ENCODE assay signal across 29 mouse cellular contexts in the genomic region with DNA sequence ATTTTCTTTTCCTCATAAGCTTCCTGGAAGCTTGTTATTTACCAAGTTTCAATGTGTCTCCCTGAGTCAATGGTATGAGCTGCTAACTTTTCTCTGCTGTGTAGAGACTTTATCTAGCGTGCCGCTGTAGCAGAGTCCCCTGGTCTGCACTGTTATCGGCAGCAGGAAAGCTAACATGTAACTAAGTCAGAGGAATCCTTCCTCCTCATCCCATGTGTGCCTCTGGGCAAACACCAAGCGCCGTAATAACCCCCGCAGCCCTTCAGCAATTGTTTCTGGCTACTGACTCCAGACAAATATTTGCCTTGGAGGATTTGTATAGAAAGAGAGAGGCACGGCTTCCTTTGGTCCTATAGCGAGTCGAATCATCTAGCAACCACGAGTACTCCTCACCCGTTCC. TPM values are rescaled to one million over a fixed set of nuclear protein-coding genes. Genes with fewer than 3 reads are reported as not detected.
DNase-seq lines count a peak whose midpoint lies in the region; ATAC-seq and TF ChIP-seq lines count a peak whose summit lies in the region.
"Had no signal": no experiment of that assay in that cellular context is flagged by ENCODE, and none has a peak within 500 bp of the region (broad histone marks: within the 10 kb centered on the region; RNA-seq: fewer than 3 reads in every experiment).

No protein-coding gene starts in this region.

- no peak overlapping the region for H3K27ac ChIP-seq in CH12.LX (ENCODE audit: insufficient read depth, low read depth)
- no peak overlapping the region for H3K27ac ChIP-seq in intestine, embryonic 15.5 days
- H3K27ac ChIP-seq in liver, embryonic 14.5 days = no peak overlapping the region
- H3K27ac ChIP-seq in stomach, postnatal 0 days (replicated peaks) = 0 out of 2 replicates have a peak overlapping the region, but pooled peaks have one; percentile 4
- H3K27ac ChIP-seq in kidney, embryonic 15.5 days = no peak overlapping the region
- H3K27ac ChIP-seq: gastrocnemius, adult 2 months; heart, adult 2 months; hindbrain, embryonic 13.5 days; left cerebral cortex, adult 2 months; limb, embryonic 13.5 days; lung, embryonic 15.5 days had no signal

- no peak for ATAC-seq in intestine, embryonic 15.5 days
- ATAC-seq in liver, embryonic 14.5 days (ENCODE audit: insufficient read depth) = no peak; the same call in 1 of the 2 replicates
- peak; percentile 36 for ATAC-seq in stomach, postnatal 0 days (ENCODE audit: low FRiP score, low TSS enrichment)
- no peak for ATAC-seq in kidney, embryonic 15.5 days (replicated peaks; ENCODE audit: low FRiP score)
- ATAC-seq: activated CD4-positive, CD25-positive, alpha-beta regulatory T cell, adult 4 months; forebrain, embryonic 16.5 days; midbrain, embryonic 16.5 days had no signal

- H3K4me3 ChIP-seq in CH12.LX (replicated peaks in 1 of 3; ENCODE audit: low read depth in 2 of 3, low read length in 2 of 3, poor library complexity in 1 of 3) = no peak overlapping the region
- H3K4me3 ChIP-seq in intestine, embryonic 15.5 days (replicated peaks) = no peak overlapping the region
- H3K4me3 ChIP-seq in liver, embryonic 14.5 days (ENCODE audit: insufficient read depth in 1 of 2, low read depth in 2 of 2, low read length in 2 of 2) = no peak overlapping the region
- H3K4me3 ChIP-seq in stomach, postnatal 0 days (ENCODE audit: low read depth, low read length) = no peak overlapping the region
- no peak overlapping the region for H3K4me3 ChIP-seq in kidney, embryonic 15.5 days (replicated peaks)
- H3K4me3 ChIP-seq: erythroblast, embryonic 14.5 days; gastrocnemius, adult 2 months; heart, adult 2 months; heart, embryonic 12.5 days; hindbrain, embryonic 13.5 days; left cerebral cortex, adult 2 months; limb, embryonic 13.5 days; lung, embryonic 15.5 days had no signal

- dilution Hi-C loops in CH12.LX (cut with MboI; ENCODE audit: extremely low pct_ligation_motif_present, extremely low pct_unique_long_range_greater_than_20kb, low sequenced_read_pairs) = no loop called here

- no peak for DNase-seq in CH12.LX (ENCODE audit: extremely low read depth)
- DNase-seq in liver, embryonic 14.5 days (ENCODE audit: low read depth in 3 of 3, low spot score in 3 of 3) = no peak
- DNase-seq in stomach, postnatal 0 days (ENCODE audit: low spot score) = peak; percentile 54
- DNase-seq in layer of hippocampus, adult 11-12 months (ENCODE audit: low spot score) = no peak
- DNase-seq: adrenal gland, adult 2 months; adrenal gland, postnatal 36 days; cerebellum, adult 18-20 months; cerebellum, postnatal 10 days; gastrocnemius, adult 2 months; gastrocnemius, postnatal 36 days; heart, adult 2 months; heart, postnatal 4 days; kidney, adult 8-10 months; kidney, postnatal 14 days; right cerebral cortex, adult 18-20 months; thymus, adult 18-20 months; thymus, postnatal 36 days had no signal

- in situ Hi-C loops in CH12.LX (cut with MboI; ENCODE audit: low pct_ligation_motif_present, low pct_unique_long_range_greater_than_20kb, low sequenced_read_pairs) = loop anchor here (10.0 kb wide), 1 partner anchor 74 kb away; no protein-coding TSS in a partner anchor

- peaks cover 6 to 59% of the 10 kb centered on the region in 2 experiments for H3K4me1 ChIP-seq in CH12.LX (ENCODE audit: control insufficient read depth in 1 of 2, insufficient read depth in 2 of 2)
- peaks cover 11% of the 10 kb centered on the region for H3K4me1 ChIP-seq in intestine, embryonic 15.5 days (replicated peaks)
- peaks cover 0 to 21% of the 10 kb centered on the region in 2 experiments; a peak in 2 of 4 replicates for H3K4me1 ChIP-seq in liver, embryonic 14.5 days (replicated peaks; ENCODE audit: control insufficient read depth in 2 of 2, insufficient read depth in 2 of 2, low read length in 1 of 2)
- H3K4me1 ChIP-seq in stomach, postnatal 0 days (replicated peaks; ENCODE audit: control insufficient read depth, insufficient read depth) = no peaks in the 10 kb centered on the region
- H3K4me1 ChIP-seq in kidney, embryonic 15.5 days = peaks cover 3% of the 10 kb centered on the region; the same call in 1 of the 2 replicates
- H3K4me1 ChIP-seq: limb, embryonic 13.5 days had no signal

- TF ChIP-seq RAD21 in CH12.LX (IDR thresholded peaks at IDR 0.05; ENCODE audit: low read depth, low read length) = no peak

- no peaks in the 10 kb centered on the region for H3K27me3 ChIP-seq in CH12.LX (replicated peaks)
- H3K27me3 ChIP-seq in intestine, embryonic 15.5 days (replicated peaks) = no peaks in the 10 kb centered on the region
- no peaks in the 10 kb centered on the region for H3K27me3 ChIP-seq in liver, embryonic 14.5 days (ENCODE audit: control insufficient read depth, insufficient read depth, low read length)
- no peaks in the 10 kb centered on the region for H3K27me3 ChIP-seq in stomach, postnatal 0 days (ENCODE audit: control insufficient read depth, insufficient read depth, low read length)
- H3K27me3 ChIP-seq in kidney, embryonic 15.5 days = no peaks in the 10 kb centered on the region
- H3K27me3 ChIP-seq: heart, embryonic 12.5 days; hindbrain, embryonic 13.5 days; limb, embryonic 13.5 days; lung, embryonic 15.5 days had no signal

- H3K36me3 ChIP-seq in CH12.LX (replicated peaks in 1 of 2; ENCODE audit: control insufficient read depth in 1 of 2, insufficient read depth in 1 of 2, low read length in 1 of 2) = no peaks in the 10 kb centered on the region
- no peaks in the 10 kb centered on the region for H3K36me3 ChIP-seq in intestine, embryonic 15.5 days
- no peaks in the 10 kb centered on the region for H3K36me3 ChIP-seq in liver, embryonic 14.5 days (replicated peaks; ENCODE audit: control insufficient read depth, insufficient read depth, low read depth)
- H3K36me3 ChIP-seq in stomach, postnatal 0 days (ENCODE audit: control insufficient read depth, insufficient read depth, low read length) = no peaks in the 10 kb centered on the region
- H3K36me3 ChIP-seq in kidney, embryonic 15.5 days = no peaks in the 10 kb centered on the region
- H3K36me3 ChIP-seq: heart, embryonic 12.5 days; hindbrain, embryonic 13.5 days; limb, embryonic 13.5 days; lung, embryonic 15.5 days had no signal

- H3K4me2 ChIP-seq in CH12.LX (ENCODE audit: insufficient read depth, low read depth, poor library complexity, severe bottlenecking) = 0 out of 2 replicates have a peak overlapping the region, but pooled peaks have one; percentile 4
- H3K4me2 ChIP-seq in intestine, embryonic 15.5 days (replicated peaks) = peak overlapping the region; percentile 18; the same call in 1 of the 2 replicates
- H3K4me2 ChIP-seq in liver, embryonic 14.5 days (ENCODE audit: low read depth) = peak overlapping the region; percentile 6; the same call in 1 of the 2 replicates
- no peak overlapping the region for H3K4me2 ChIP-seq in stomach, postnatal 0 days (replicated peaks; ENCODE audit: low read depth)
- no peak overlapping the region for H3K4me2 ChIP-seq in kidney, embryonic 15.5 days
- H3K4me2 ChIP-seq: heart, embryonic 12.5 days; hindbrain, embryonic 13.5 days; limb, embryonic 13.5 days; lung, embryonic 15.5 days; midbrain, embryonic 11.5 days had no signal

- H3K9ac ChIP-seq in CH12.LX (ENCODE audit: insufficient read depth, low read depth) = no peak overlapping the region
- no peak overlapping the region for H3K9ac ChIP-seq in intestine, embryonic 15.5 days
- H3K9ac ChIP-seq in liver, embryonic 14.5 days (replicated peaks) = no peak overlapping the region
- H3K9ac ChIP-seq in stomach, postnatal 0 days (ENCODE audit: low read length) = no peak overlapping the region
- H3K9ac ChIP-seq in kidney, embryonic 15.5 days = no peak overlapping the region
- H3K9ac ChIP-seq: heart, embryonic 12.5 days; hindbrain, embryonic 13.5 days; limb, embryonic 13.5 days; lung, embryonic 15.5 days had no signal

- 44% methylated on average over 11 of the region's 11 CpGs for WGBS in intestine, embryonic 15.5 days
- 26% methylated on average over 11 of the region's 11 CpGs for WGBS in liver, embryonic 14.5 days (ENCODE audit: insufficient replicate concordance)
- WGBS in stomach, postnatal 0 days = 52% methylated on average over 11 of the region's 11 CpGs
- WGBS in kidney, embryonic 15.5 days = 88% methylated on average over 11 of the region's 11 CpGs

- no peak for TF ChIP-seq POLR2A in CH12.LX (IDR thresholded peaks at IDR 0.05; ENCODE audit: low read depth, low read length)

- TF ChIP-seq CTCF in CH12.LX (conservative IDR thresholded peaks at IDR 0.05 in 1 of 2, IDR thresholded peaks at IDR 0.05 in 1 of 2; ENCODE audit: low read depth in 2 of 2, low read length in 2 of 2) = no peak
- no peak for TF ChIP-seq CTCF in liver, embryonic 14.5 days (IDR thresholded peaks at IDR 0.05; ENCODE audit: low read depth)
- TF ChIP-seq CTCF in stomach, postnatal 0 days (IDR thresholded peaks at IDR 0.05; ENCODE audit: low read depth) = no peak

- H3K9me3 ChIP-seq in CH12.LX (replicated peaks; ENCODE audit: low read length) = no peaks in the 10 kb centered on the region
- H3K9me3 ChIP-seq in intestine, embryonic 15.5 days = no peaks in the 10 kb centered on the region
- no peaks in the 10 kb centered on the region for H3K9me3 ChIP-seq in liver, embryonic 14.5 days (ENCODE audit: control insufficient read depth, low read length)
- H3K9me3 ChIP-seq in stomach, postnatal 0 days (ENCODE audit: control insufficient read depth, low read length) = no peaks in the 10 kb centered on the region
- H3K9me3 ChIP-seq in kidney, embryonic 15.5 days (replicated peaks) = no peaks in the 10 kb centered on the region
- H3K9me3 ChIP-seq: hindbrain, embryonic 13.5 days; limb, embryonic 13.5 days; lung, embryonic 15.5 days had no signal

- no peaks in the 10 kb centered on the region for H3K79me2 ChIP-seq in CH12.LX (replicated peaks; ENCODE audit: control insufficient read depth, extremely low read depth, insufficient read depth, poor library complexity, severe bottlenecking)

- TF ChIP-seq EP300 in CH12.LX (IDR thresholded peaks at IDR 0.05; ENCODE audit: low read length) = no peak
- no peak for TF ChIP-seq EP300 in liver, embryonic 14.5 days (IDR thresholded peaks at IDR 0.05; ENCODE audit: low read depth)
- no peak for TF ChIP-seq EP300 in stomach, postnatal 0 days (optimal IDR thresholded peaks at IDR 0.05)

RNA-seq across cellular contexts. Expression of gene Cmtm7, which starts 29.2 kb away (rescaled TPM):
- 73.1 and 80.8 TPM in 2 replicates for total RNA-seq in CH12.LX (2012; rRNA removed)
- total RNA-seq in CH12.LX (2014; rRNA removed) = 37.6 and 46.0 TPM in 2 replicates
- polyA plus RNA-seq in CH12.LX (2012; ENCODE audit: insufficient read length, low read depth) = 38.2 and 45.5 TPM in 2 replicates
- 89.8 and 100 TPM in 2 replicates for polyA plus RNA-seq in intestine, embryonic 15.5 days (2015; fragmentation: Nextera tagmentation; extraction: Ambion mirVana)
- 36.7 and 52.9 TPM in 2 replicates for polyA plus RNA-seq in liver, embryonic 14.5 days (2012; rRNA removed)
- 43.5 and 49.5 TPM in 2 replicates for polyA plus RNA-seq in liver, embryonic 14.5 days (2014; fragmentation: Nextera tagmentation; extraction: Ambion mirVana)
- 83.2 and 84.9 TPM in 2 replicates for polyA plus RNA-seq in stomach, postnatal 0 days (2015; fragmentation: Nextera tagmentation; extraction: Ambion mirVana)
- polyA plus RNA-seq in kidney, embryonic 15.5 days (2015; fragmentation: Nextera tagmentation; extraction: Ambion mirVana) = 102 TPM in 2 replicates

RNA-seq across cellular contexts. Expression of gene Cmtm8, which starts 33.1 kb away (rescaled TPM):
- total RNA-seq in CH12.LX (2012; rRNA removed) (1.8 and 2.7 TPM in 2 replicates), CH12.LX (2014; rRNA removed) (1.4 and 1.6 TPM in 2 replicates)
- polyA plus RNA-seq in CH12.LX (2012; ENCODE audit: insufficient read length, low read depth) = 4.1 and 4.4 TPM in 2 replicates
- 56.6 and 63.0 TPM in 2 replicates for polyA plus RNA-seq in intestine, embryonic 15.5 days (2015; fragmentation: Nextera tagmentation; extraction: Ambion mirVana)
- polyA plus RNA-seq in liver, embryonic 14.5 days (2012; rRNA removed) = 16.2 and 21.9 TPM in 2 replicates
- 24.2 and 26.2 TPM in 2 replicates for polyA plus RNA-seq in liver, embryonic 14.5 days (2014; fragmentation: Nextera tagmentation; extraction: Ambion mirVana)
- polyA plus RNA-seq in stomach, postnatal 0 days (2015; fragmentation: Nextera tagmentation; extraction: Ambion mirVana) = 66.5 and 68.0 TPM in 2 replicates
- polyA plus RNA-seq in kidney, embryonic 15.5 days (2015; fragmentation: Nextera tagmentation; extraction: Ambion mirVana) = 38.8 and 41.4 TPM in 2 replicates
- polyA plus RNA-seq: activated CD4-positive, CD25-positive, alpha-beta regulatory T cell, adult 4 months had no signal

Comparison
In these comparisons a context has a peak if more than half of its experiments do, and no peak if none do; other contexts are left out.
1. H3K4me2 ChIP-seq: peak in CH12.LX (single experiment), intestine, embryonic 15.5 days (single experiment) and liver, embryonic 14.5 days (single experiment); none in stomach, postnatal 0 days (single experiment) and kidney, embryonic 15.5 days (single experiment).